Mouse (Mus musculus) olfactory bulb, adult 2 months (tissue): ENCODE results near the gene Vwa1.

ENCODE experiments used
- CTCF ChIP-seq: fragments of 200-500 bp; IDR thresholded peaks from 2 replicates; pipeline ENCODE4 v1.5.1; 2012; ENCODE audit warnings: low read depth, mild to moderate bottlenecking, low read length, moderate library complexity; ENCODE audit not compliant: insufficient read depth
- POLR2A ChIP-seq: fragments of 200-500 bp; IDR thresholded peaks from 2 replicates; pipeline ENCODE4 v1.6.1; 2012; ENCODE audit warnings: mild to moderate bottlenecking, low read depth, low read length, moderate library complexity; ENCODE audit not compliant: insufficient read depth

GRCm38 (mm10) chr4:155773335-155774078 lies 991 bp downstream of the Vwa1 start:
- TF ChIP-seq POLR2A (no peak), CTCF (no peak)
